Mouse (Mus musculus) mesoderm, embryonic 11.5 days (tissue): ENCODE measurements at regions not wholly inside any gene's neighbourhood (a gene's known extent, or its start where the extent isn't known, plus 50 kb on each side); places are given as distances from the start of the nearest gene placed in this dataset.
A peak's percentile ranks its signal among the peaks of the same experiment; 100 is the strongest.

Experiments
- DNase-seq: peaks from one replicate; pipeline ENCODE4 v3.0.0-alpha.2; 2012; ENCODE audit warnings: low read depth, low spot score

GRCm38 (mm10) chr11:31721908-31722307 lies 50.2 kb upstream of the Bod1 start:
- DNase-seq = no peak

GRCm38 (mm10) chr11:31724506-31724905 lies 52.8 kb upstream of the Bod1 start:
- no peak for DNase-seq

- no peak for DNase-seq
Observed at GRCm38 (mm10) chr11:31725936-31726647, 54.4 kb upstream of the Bod1 start.

GRCm38 (mm10) chr11:31727289-31727688 lies 55.6 kb upstream of the Bod1 start:
- no peak for DNase-seq

GRCm38 (mm10) chr11:31729728-31730127 lies 58.0 kb upstream of the Bod1 start:
- no peak for DNase-seq

GRCm38 (mm10) chr11:31730181-31730580 lies 58.5 kb upstream of the Bod1 start:
- no peak for DNase-seq

- DNase-seq = no peak
Observed at GRCm38 (mm10) chr11:31730680-31731079, 59.0 kb upstream of the Bod1 start.

- no peak for DNase-seq
Observed at GRCm38 (mm10) chr11:31731459-31731858, 59.8 kb upstream of the Bod1 start.

GRCm38 (mm10) chr11:31732342-31732741 lies 60.7 kb upstream of the Bod1 start:
- DNase-seq = no peak

GRCm38 (mm10) chr11:31732958-31733357 lies 61.3 kb upstream of the Bod1 start:
- no peak for DNase-seq

DNA sequence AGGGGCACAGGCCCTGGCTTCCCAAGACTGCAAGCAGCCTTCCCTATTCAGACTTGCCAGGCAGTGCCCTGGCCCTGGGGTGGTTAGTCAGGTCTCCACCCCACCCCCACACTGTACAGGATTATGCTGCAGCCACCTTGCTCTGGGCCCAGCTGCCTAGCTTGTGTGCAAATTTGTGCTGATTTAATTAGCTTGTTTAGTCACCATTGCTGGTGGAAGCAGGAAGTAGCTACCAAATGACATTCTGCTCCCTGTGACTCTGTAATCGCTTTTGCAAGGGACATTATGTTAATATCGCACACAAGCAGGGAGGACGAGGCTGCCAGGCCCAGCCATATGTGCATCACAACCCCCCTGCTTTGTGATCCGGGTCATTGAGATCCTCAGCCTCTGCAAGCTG lies 62.4 kb upstream of the Bod1 start:
- DNase-seq = peak; percentile 49

GRCm38 (mm10) chr11:31735257-31735656 lies 63.6 kb upstream of the Bod1 start:
- no peak for DNase-seq

DNA sequence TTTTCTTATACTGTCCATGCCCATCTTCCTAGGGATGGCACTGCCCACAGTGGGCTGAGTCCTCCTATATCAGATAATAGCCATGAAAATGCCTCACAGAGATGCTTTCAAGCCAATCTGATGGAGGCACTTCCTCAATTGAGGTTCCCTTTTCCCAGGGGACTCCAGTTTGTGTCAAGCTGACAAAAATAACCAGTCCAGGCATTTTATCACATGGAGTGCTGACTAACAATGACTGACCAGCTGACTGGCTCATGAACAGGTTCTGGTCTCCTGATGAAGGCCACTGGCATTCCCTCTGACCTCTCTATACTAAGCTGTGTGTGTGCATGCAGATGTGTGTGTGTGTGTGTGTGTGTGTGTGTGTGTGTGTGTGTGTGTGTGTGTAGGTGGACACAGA lies 64.4 kb upstream of the Bod1 start:
- no peak for DNase-seq

DNA sequence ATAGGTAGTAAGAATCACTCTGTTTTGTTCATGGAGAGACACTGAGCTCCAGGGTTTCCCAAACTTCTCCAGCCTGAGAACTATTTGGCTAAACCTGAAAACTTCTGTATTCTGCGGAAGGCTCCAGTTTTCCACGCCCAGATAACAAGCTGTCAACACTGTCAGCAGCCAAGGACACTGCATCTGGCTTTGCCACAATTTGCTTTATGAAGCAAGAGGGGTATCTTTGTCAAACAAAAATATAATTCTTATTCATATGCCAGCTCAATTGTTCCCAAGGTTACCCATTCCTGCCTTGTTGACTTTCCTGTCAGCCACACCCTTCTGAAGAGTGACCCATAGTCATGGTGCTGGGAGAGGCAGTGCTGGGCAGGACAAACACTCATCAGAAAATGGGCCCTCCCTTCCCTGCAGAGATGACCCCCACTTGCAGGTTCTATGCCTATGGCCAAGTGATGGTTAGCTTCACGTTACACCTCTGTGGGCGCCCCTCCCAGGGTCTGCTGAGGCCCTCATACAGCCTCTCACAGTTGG lies 64.9 kb upstream of the Bod1 start:
- DNase-seq = no peak

DNA sequence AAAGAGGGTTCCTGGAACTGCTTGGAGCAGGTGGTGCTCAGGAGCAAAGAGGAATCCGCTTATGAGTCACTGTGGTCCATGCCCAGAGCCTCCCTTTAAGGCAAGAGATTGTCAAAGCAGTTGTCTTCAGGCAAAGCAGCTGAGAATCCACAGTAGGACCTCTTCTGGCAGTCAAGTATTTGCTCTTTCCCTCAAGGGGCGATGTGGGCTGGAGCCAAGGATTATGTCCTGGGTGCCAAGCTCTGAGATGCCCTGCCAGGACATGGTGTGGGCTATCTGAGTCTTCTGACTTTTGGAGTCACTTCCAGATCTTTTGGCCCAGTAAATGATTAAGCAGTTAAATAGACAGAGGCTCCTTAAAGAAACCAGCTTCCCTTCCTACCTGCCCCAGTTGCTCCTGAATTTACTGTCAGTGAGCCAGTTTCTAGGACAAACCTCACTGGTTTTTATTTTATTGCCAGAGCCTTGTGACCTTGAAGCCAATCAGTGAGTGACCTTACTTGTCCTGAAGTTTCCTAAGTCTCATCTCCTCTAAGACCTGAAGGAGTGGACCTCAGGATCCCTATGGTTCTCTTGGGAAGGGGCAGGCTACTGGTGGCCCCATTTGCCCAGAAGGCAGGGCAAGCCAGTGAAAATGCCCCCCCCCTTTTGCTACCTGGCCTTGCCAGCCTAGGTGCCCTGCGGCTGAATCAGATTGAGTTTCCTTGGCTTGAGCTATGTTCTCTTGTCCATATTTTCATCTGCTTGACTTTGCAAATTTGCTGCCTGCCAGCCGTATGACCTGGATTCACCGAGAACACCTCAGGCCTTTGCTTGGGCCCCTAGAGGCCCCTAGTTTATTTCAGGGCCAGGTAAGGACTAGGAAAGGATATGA lies 66.7 kb upstream of the Bod1 start:
- no peak for DNase-seq

- no peak for DNase-seq
Observed at GRCm38 (mm10) chr11:31740409-31740808, 68.7 kb upstream of the Bod1 start.

GRCm38 (mm10) chr11:31742160-31742559 lies 70.5 kb upstream of the Bod1 start:
- DNase-seq = no peak

DNA sequence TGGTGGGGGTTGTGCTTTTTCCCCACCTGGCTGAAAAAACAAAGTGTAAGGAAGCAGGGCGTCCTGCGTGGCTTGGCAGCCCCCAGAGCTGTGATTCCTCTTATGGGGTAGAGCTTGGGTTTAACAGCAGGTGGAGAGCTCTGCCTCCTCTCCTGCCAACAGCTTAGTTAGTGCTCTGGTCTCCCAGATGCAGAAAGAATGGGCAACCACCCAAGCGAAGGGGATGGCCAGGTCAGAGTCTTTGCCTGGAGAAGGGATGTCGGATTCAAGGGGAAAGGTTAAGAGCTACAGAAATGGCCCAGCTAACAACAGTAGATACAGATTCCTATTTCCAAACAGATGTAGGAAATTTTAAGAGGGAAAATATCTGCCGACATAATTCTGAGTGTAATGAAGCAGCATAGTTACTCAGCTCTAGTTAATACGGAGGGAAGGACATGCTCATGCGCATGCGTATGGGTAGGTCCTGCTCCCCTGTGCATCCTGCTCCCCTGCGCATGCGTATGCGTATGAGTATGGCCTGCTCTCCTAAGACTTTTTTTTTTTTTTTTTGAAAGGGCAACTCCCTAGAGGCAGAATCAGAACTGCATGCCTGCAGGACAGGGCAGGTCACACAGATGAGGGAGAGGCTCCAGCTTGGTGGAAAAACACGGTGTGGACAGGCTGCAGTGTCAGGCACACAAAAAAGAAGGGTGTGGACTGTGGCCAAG lies 72.5 kb upstream of the Bod1 start:
- DNase-seq = no peak

- DNase-seq = no peak
Observed at GRCm38 (mm10) chr11:31745028-31745865, 73.6 kb upstream of the Bod1 start.

DNA sequence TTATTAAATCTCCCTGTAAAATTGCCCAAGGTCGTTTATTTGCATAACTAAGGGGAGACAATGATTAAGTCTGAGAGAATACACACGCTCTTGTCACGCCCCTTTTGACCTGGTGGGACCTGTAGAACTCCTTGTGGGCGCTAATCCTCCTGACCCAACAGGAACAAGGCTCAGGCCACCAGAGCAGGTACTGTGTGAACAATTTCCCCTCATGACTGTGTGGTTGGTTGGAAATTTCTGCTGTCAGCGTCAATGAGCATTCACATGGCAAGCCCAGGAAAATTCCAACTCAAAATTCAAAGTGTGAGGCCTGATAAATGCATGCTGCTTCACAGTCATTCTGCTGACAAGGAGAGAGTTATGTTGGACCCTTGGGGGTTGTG lies 74.2 kb upstream of the Bod1 start:
- no peak for DNase-seq

- DNase-seq = no peak
Observed at GRCm38 (mm10) chr11:31746488-31746887, 74.8 kb upstream of the Bod1 start.
